Mouse (Mus musculus) cerebellum, adult (tissue): ENCODE measurements around the gene Zfp654.

Experiments
- ATAC-seq: cut with Nextera tagmentation; 2 replicates; pipeline ENCODE4 v1.9.2; 2017; ENCODE audit warnings: mild to moderate bottlenecking, moderate library complexity, mixed read lengths; ENCODE audit not compliant: insufficient number of reproducible peaks, low FRiP score, low TSS enrichment

Zfp654 gene

GRCm38 (mm10) chr16:64851563-64852362 is at the start of gene Zfp654, which contains the start of gene Cggbp1:
Gene Zfp654 (minus strand): TSS chr16:64851652.
Gene Cggbp1 (plus strand): TSS chr16:64851996.
- peak; percentile 98 for ATAC-seq

GRCm38 (mm10) chr16:64899084-64899483 is 47.6 kb upstream of the Zfp654 start:
- ATAC-seq = no peak

- no peak for ATAC-seq
These were observed 38.0 kb upstream of the Zfp654 start for GRCm38 (mm10) chr16:64889496-64889895.

- no peak for ATAC-seq
These were observed 34.1 kb upstream of the Zfp654 start for GRCm38 (mm10) chr16:64885547-64885946.

- ATAC-seq = no peak
These were observed 33.7 kb upstream of the Zfp654 start for GRCm38 (mm10) chr16:64885142-64885541.

GRCm38 (mm10) chr16:64884420-64884838 is 33.0 kb upstream of the Zfp654 start:
- ATAC-seq = no peak

- ATAC-seq = no peak
These were observed 32.4 kb upstream of the Zfp654 start for GRCm38 (mm10) chr16:64883896-64884295.

- ATAC-seq = no peak
These were observed 30.0 kb upstream of the Zfp654 start for GRCm38 (mm10) chr16:64881442-64881841.

GRCm38 (mm10) chr16:64880986-64881385 is 29.5 kb upstream of the Zfp654 start:
- ATAC-seq = no peak

- ATAC-seq = no peak
These were observed 28.3 kb upstream of the Zfp654 start for GRCm38 (mm10) chr16:64879735-64880134.

- ATAC-seq = no peak
These were observed 27.2 kb upstream of the Zfp654 start for GRCm38 (mm10) chr16:64878611-64879132.

GRCm38 (mm10) chr16:64877314-64877713 is 25.9 kb upstream of the Zfp654 start:
- no peak for ATAC-seq

- no peak for ATAC-seq
These were observed 25.3 kb upstream of the Zfp654 start for GRCm38 (mm10) chr16:64876631-64877265.

GRCm38 (mm10) chr16:64875822-64876221 is 24.4 kb upstream of the Zfp654 start:
- no peak for ATAC-seq

- ATAC-seq = no peak
These were observed 23.9 kb upstream of the Zfp654 start for GRCm38 (mm10) chr16:64875384-64875783.

- ATAC-seq = peak; percentile 86
These were observed 22.2 kb upstream of the Zfp654 start for GRCm38 (mm10) chr16:64873416-64874305.

GRCm38 (mm10) chr16:64872841-64873240 is 21.4 kb upstream of the Zfp654 start:
- no peak for ATAC-seq

GRCm38 (mm10) chr16:64872296-64872695 is 20.8 kb upstream of the Zfp654 start:
- ATAC-seq = no peak

GRCm38 (mm10) chr16:64869621-64870020 is 18.2 kb upstream of the Zfp654 start:
- no peak for ATAC-seq

- ATAC-seq = no peak
These were observed 17.2 kb upstream of the Zfp654 start for GRCm38 (mm10) chr16:64868613-64869012.
